Mouse (Mus musculus): Measurements from ENCODE around the gene Eci1.
"Not testable (repeated sequence)": the region's sequence is repeated elsewhere in the genome, so short reads cannot be mapped to it uniquely, and the experiment has no call there.

Gene Eci1

DNA sequence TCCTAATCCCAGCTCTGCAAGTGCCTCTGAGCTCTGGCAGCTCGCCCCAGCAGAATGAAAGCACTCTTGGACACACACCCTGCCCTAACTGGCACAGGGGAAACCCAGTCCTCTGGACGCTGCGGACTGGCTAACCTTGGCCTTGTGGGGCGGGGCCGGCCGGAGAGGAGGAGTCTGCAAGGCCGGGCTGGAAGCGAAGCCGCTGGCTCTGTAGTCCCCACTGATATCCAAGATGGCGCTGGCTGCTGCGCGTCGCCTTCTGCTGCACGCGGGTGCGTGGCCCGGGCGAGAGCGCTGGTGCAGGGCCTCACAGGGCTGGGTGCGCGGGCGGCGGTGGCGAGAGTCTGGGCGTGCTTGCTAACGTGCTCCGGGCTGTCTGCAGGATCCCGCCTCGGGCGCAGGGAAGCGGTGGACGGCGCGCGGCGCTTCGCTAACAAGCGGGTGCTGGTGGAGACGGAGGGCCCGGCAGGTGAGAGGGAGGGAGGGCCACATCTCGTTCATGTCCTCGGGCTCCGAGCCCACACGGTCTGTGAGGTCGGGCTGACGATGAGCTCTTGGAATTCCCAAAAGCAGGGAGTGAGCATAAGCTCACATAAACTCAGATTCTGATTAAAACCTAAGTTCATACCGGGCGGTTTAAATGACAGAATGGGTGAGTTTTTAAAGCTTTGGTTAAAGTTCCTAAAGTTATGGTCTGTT, at the start of gene Eci1:
Gene Eci1 (plus strand): TSS at position 171 of the 699 bp plus-strand sequence.
- peak; percentile 94 for DNase-seq (ENCODE audit: low spot score)

DNA sequence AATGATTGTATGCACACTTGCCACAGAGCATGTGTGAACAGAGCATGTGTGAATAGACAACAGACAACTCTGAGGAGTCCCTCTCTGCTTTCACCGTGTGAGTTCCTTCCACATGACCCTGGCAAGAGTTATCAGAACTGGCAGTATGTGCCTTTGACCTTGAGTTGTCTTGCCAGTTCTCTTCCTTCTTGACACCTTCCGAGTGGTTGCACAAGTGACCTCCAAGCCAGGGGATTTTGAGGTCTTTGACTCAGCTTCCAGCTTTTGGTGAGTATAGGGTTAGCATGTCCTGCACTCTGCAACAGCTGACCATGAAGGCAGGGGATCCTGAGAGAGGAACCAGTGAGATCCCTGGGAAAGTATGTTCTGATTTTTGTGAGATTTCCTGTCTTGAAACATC, 47.9 kb upstream of the Eci1 start:
- no peak for DNase-seq (ENCODE audit: low spot score)

DNA sequence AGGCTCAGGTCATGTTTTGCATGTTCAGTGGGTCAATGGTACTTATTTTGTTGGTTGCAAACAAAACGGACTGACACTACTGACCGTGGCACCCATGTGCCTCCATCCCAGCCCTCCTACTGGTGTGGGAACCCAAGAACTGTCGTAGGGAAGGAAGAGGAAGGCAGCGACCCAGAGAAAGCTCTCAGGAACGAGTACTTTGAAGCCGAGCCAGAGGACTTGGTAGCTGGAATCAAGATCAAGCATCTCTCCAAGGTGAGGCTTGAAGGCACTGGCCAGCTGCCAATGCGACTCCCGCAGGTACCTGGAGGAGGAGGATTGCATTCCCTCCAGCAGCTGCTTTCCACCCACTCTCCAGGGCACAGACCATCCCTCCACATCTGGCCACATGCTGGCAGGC, 42.7 kb upstream of the Eci1 start:
- DNase-seq (ENCODE audit: low spot score), result no peak

DNA sequence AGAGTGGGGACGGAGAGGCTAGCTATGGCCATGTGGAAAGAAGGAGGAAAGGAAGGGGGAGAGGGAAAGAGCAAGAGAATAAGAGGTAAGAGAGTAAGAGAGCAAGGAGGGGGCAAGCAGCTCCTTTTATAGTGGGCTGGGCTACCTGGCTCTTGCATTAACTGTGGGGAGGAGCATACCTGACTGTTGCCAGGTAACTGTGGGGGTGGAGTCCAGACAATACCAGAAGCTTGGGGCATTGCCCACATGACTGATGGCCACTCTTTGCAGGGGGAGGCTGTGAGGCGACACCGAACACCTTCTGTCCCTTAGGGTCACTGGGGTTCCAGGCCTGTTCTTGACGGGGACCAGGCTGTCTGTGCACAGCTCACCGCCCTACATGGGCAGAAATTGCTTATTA, 37.7 kb upstream of the Eci1 start:
- no peak for DNase-seq (ENCODE audit: low spot score)

DNA sequence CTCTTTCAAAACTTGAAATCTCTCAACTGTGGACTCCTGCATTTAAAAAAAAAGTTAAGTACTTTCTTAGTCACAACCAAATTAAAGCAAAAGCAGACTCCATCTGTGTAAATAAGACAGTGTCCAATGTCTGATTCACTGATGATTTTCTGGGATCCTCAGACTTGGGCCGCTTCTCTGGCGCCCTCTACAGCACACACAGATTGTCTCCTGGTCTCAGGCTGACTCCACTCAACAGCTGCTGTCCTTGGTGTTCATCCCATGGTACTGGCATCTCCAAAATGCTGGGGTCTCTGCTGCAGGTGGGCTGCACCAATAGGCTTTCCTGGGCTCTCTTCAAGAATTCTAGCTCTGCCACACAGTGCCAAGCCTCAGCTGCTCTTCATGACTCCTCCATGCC, 36.6 kb upstream of the Eci1 start:
- DNase-seq (ENCODE audit: low spot score), result peak; percentile 76

DNA sequence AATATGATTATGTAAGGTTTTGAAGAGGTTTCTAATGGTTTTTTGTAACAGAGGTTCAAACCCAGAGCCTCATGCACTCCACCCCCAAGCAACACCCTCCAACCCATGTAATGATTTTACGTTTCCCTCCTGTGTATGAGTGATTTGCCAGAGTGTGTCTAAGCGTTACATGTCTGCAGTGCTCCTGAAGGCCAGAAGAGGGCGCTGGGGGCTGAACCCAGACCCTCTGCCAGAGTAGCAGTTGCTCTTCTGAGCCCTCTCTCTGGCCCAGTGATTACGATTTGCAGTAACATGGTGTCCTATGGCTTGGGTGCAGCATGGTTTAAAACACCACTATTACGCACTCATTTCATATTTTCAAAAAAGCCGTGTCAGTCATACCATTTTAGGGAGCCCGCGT, 35.3 kb upstream of the Eci1 start:
- peak; percentile 42 for DNase-seq (ENCODE audit: low spot score)

DNA sequence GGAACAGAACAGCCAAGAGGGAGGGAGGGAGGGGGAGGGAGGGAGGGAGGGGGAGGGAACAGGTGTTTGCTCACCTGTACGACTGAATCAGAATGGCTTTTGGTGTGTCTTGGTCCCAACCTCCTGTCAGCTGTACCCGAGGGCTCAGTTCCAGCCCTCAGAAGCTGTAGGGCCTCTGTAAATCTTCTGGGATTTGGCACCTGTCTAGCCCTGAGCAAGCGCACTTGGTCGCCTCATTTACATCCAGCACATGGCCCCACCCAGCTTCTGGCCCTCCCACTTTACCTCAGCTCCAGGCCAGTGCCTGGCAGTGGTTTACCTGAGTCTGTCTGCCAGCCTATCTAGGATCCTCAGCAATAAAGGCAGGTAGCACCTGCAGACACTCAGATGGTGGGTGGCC, 32.9 kb upstream of the Eci1 start:
- no peak for DNase-seq (ENCODE audit: low spot score)

DNA sequence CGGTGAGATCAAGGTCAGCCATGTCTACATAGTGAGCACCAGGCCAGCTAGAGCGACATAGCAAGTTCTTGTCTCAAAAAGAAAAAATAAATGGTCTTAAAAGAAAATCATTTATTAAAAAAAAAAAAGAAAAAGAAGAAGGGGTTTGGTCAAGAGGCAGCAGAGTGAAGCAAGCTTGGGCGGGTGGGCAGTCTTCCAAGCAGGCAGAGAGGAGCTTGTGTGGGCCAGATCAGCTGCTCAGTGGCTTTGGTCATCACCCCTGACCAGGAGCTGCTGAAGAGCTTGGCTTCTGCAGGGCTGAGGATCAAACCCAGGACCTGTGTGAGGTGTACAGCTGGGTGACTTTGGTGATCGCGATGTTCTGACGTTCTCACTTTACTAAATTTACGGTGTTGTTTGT, 32.0 kb upstream of the Eci1 start:
- no peak for DNase-seq (ENCODE audit: low spot score)

DNA sequence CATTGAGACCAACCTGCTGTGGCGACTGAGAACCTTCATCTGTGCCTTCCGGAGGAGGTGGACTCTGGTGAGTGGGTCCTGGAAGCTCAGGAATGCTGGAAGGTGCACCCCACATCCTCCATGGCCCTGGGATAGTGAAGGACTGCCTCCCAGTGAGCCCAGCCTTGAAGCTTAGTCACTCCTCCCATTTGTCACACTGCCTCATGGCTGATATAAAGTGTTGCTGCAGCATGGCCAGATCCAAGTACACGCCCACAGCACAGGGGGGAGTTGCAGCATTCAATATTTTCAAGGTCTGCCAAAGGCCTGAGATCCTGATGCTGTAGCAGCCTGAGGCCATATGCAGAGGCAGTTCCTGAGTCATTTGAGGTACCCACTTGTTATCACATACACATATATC, 24.1 kb upstream of the Eci1 start:
- no peak for DNase-seq (ENCODE audit: low spot score)

DNA sequence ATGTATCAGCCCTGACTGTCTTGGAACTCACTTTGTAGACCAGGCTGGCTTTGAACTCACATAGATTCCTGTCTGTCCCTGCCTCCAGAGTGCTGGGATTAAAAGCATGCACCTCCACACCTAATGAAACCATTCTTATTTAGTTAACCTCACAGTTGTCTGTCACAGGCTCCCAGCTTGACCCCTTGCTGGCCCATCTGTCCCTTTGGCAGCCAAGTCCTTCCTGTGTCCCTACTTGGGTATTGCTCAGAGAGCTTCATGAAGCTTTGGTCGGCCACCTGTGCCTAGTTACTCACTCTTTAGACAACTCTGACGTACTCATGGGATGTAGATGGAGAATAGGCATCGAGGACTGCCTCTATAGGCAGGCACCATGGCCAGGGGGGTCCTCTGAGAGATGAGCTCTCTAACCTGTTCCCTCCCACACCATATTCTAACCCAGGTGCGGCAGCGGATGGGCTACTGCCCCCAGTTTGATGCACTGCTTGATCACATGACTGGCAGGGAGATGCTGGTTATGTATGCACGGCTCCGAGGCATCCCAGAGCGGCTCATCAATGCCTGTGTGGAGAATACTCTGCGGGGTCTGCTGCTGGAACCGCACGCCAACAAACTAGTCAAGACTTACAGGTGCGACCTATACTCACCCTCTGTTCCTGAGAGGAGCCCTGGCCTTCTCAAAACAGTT, 19.2 kb upstream of the Eci1 start:
- DNase-seq (ENCODE audit: low spot score), result no peak

DNA sequence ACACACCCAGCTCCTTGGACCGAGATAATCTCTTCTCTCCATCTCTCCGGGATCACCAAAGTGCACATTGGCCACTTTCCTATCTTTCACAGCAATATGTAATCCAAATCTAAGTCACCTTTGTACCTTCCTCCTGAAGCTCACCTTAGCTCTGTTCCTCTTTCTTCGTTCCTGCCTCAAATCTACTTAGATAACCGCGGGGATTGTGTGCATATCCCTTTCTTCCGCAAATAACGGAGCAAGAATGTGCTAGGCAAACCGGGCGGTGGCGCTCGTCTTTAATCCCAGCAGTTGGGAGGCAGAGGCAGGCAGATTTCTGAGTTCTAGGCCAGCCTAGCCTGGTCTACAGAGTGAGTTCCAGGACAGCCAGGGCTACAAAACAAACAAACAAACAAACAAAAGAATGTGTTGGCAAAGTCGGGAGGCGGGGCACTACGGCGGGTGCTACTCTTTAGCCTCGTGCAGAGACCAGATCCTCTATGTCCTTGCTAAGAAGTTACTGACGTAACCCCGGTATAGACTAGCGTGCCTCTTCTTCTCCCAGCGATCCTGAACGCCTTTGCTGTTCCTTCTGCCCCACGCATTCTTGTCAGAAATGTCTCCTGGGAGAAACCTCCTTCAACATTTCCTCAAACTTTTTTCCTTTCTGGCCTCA, 12.8 kb upstream of the Eci1 start:
- DNase-seq (ENCODE audit: low spot score), result no peak

DNA sequence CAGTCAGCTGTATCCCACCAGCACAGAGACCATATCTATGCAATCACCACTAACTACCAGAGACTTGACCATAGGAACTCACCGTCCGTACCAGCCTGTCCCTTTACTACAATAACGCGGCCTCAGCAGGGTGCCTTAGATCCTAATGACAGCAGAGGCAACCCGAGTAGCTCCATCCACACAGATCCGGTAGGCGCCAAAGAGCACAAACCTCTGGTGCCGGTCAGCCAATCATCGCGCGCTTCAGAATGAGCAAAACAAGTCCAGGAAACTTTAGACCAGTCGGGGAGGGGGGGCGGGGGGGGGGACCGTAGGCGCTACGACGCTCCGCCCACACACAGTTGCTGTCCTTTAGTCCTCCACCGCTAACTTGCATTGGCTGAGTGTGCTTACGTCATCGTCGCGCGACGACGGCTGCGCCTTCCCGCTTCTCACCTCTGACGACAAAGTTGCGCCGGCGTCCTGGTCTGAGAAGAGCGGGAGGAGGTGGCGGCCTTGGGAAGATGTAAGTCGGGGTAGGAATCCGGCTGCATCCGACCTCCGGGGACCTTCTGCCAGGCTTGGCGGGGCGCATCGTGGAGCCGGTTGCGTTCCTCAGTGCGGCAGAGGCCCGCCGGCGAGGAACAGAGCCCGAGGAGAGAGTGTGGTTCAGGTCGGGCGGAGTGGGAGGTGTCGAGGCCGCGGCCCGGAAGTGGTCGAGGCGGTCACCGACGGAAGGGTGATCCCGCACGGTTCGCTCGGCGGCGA, 12.0 kb upstream of the Eci1 start, which contains the start of gene Rnps1:
Gene Rnps1 (plus strand): TSS at position 336 of the 747 bp plus-strand sequence.
- peak; percentile 100 for DNase-seq (ENCODE audit: low spot score)

DNA sequence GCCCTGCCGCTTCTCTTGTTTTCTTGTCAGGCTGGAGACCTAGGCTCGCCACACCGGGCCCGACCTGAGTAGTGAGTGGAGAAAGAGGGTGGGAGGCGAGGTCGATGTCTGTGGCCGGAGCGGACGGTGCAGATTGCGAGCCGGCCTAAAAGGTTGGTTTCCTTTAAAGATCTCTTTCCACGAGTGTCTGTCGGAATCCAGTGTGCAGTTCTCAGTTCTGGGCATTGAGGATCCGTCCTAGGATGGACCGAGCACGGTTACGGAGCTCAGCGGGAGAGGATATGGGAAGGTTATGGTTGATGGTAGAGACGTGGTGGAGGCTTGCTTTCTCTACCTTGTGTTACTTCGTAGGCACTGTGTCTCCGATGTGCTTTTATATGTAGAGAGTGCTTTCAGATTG, 11.4 kb upstream of the Eci1 start:
- peak; percentile 30 for DNase-seq (ENCODE audit: low spot score)

DNA sequence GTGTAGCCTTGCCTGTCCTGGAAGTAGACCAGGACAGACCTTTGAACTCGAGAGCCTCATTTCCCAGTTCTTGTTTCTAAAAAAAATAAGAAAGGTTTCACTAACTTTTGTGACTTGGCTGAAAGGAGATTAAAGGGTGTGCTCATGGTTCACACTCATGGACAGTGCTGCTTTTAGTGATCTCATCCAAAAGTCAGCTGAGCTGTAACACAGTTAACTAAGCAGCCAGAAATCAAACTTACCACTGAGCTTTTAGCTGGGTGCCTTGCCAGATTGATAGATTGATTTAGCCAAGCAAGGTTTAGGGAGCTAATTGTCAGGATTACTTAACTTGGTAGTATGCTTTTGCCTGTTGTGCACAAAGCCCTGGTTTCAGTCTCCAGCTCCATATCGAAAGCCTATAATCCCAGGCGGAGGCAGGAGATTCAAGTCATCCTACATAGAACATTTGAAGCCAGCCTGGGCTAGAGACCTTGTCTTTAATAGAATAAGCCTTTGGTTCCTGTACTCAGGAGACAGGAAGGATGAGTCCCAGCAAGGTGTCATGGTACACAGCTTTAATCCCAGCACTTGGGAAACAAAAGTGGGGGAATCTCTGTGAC, 10.3 kb upstream of the Eci1 start:
- DNase-seq (ENCODE audit: low spot score), result no peak

DNA sequence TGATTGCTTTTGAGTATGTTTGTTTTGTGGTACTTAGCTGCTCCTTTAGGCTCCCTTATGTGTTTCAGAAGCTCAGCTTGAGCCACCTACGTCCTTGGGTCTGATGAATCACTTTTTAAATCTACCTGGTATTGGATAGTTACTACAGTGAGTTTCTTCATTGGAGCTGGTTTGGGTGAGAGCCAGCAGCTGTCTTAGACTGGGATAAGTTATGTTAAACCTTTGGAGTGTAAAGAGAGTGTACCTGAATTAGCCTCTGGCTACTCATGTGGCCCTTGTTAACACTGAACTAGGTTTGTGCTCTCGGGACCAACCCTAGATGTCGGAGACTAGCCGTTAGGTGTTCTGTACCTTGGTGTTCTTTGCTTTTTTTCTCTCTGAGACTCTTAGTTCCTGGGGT, 3.3 kb upstream of the Eci1 start:
- no peak for DNase-seq (ENCODE audit: low spot score)

DNA sequence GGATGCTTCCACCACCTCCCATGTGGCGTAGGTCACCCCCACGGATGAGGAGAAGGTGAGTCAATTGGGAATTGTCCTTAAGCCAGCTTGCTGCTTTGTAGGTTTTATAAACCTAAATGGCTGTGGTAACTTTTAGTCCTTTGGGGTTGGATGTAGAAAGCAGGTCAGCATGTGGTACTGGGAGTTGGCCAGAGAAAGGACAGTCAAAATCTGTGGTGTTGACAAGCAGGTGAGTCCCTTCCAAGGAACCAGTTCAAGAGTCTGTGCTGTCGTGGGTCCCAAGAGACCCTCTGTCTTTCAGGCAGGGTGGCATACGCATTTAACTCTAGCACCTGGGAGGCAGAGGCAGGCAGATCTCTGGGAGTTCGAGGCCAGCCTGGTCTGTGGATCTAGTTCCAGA, 2.0 kb upstream of the Eci1 start:
- DNase-seq (ENCODE audit: low spot score), result no peak

DNA sequence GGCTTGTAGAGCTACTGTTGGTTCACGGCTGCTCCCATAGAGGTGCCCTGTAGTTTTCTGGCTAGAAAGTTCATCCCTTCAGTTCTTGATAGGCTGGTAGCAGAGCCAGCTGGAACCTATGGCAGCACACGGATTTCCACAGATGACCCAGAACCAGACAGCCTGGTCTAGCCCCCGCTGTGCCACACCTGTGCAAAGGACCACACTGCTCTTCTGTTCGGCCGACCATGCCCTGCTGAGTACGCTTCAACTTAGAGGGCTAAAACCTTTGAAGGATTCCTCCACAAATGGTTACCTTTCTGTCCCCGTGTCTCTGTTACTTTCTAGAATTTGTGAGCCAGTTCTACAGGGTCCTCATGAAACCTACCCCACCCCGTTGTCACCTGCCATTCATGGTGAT, 1.1 kb upstream of the Eci1 start:
- not testable (repeated sequence) for DNase-seq (ENCODE audit: low spot score)

DNA sequence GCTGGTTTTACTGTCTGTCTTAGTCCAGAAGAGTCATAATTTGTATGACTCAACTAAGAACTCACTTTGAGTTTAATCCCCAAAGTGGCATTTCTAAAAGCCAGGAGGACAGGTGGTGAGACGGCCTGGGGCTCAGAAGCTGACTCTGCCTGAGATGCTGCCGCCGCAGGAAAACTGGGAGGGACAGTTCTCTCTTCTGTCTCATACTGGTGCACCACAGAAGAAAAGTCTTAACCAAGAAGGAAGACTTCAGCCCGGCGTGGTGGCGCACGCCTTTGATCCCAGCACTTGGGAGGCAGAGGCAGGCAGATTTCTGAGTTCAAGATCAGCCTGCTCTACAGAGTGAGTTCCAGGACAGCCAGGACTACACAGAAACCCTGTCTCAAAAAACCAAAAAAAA, 536 bp upstream of the Eci1 start:
- DNase-seq (ENCODE audit: low spot score), result no peak

DNA sequence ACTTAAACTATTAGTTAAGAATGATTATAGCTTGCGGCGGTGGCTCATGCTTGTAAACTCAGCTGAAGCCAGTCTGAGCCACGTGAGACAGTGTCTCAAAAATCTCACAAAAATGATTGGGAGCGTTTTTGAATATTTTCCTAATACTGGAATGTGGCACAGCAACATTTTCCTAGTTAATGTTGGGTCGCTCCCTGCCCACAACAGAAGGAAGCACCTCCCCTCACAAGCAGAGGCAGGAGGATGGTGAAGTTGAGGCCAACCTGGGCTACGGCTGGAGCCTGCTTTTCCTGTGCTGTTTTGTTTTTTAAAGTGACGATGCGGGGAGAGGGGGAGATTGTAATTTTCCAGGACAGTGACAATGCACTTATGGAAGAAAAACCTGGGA, 723 bp downstream of the Eci1 start:
- peak; percentile 33 for DNase-seq (ENCODE audit: low spot score)

DNA sequence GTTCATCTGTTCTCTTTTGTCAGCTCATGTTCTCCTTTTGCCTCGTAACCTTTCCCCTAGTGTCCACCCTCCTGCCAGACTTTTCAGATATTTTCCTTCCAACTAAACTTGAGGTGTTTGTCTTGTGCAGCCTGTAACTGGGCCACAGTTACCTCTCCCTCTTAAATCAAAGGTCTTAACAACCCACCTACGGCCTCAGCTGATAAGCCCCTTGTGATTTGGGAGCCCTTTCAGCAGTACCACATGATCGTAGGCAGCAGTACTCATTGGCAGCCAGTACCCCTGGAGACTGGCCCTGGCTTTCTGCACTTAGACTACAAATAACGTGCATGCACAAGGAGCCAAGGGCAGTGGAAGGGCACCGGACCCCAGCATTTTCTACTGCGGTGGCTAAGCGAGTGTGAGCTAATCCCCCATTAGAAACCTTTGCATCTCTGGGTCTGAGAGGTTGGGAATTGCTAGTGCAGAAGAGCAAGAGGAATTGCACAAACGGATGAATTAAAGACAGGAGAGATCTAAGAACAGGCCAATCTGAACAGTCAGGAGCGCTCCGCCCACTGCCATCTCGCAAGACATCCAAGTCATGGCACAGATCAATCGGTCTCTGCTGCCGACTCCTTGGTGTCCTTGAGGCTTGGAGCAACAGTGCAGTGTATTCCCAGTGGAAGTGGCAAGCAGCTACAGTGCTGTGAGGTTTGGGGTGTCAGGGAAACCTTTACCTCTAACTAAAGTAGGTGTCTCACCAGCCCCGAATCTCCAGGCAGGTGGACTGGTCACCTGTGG, 3.0 kb downstream of the Eci1 start:
- no peak for DNase-seq (ENCODE audit: low spot score)

DNA sequence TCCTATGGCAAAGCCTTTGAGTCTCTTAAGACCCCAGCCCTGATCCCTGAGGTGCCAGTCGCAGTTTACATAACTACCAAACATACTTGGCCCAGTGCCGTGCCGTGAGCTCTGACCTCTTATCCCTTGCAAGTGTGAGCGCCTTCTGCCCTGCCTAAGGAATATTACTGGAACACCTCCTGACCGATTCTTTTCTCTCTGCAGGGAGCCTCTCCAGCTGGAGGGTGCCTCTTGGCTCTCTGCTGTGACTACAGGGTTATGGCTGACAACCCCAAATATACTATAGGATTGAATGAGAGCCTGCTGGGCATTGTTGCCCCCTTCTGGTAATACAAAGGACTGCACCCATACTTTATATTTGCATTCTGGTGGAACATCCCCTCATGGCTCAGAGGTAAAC, 10.6 kb downstream of the Eci1 start:
- DNase-seq (ENCODE audit: low spot score), result peak; percentile 83
